Mouse (Mus musculus): ENCODE measurements around the gene Proser2.

GRCm38 (mm10) chr2:6067341-6067740, 62.7 kb downstream of the Proser2 start:
- TF ChIP-seq CTCF (IDR thresholded peaks at IDR 0.05; ENCODE audit: low read depth, low read length) (no peak), EP300 (IDR thresholded peaks at IDR 0.05; ENCODE audit: insufficient read depth, low read depth, low read length) (no peak)

Measured in ES-Bruce4 (cell line).